Mouse (Mus musculus) monocyte, adult 2 months (primary cell): ENCODE data around the gene Gm8082.
"Not testable (repeated sequence)": the region's sequence is repeated elsewhere in the genome, so short reads cannot be mapped to it uniquely, and the experiment has no call there.

Experiments
- DNase-seq, 2 experiments: peaks; one replicate each; pipeline ENCODE4 v3.0.0; 2022; ENCODE audit warnings: low spot score in 2 of 2, low read depth in 1 of 2

The Gm8082 gene

GRCm38 (mm10) chr14:42993524-42993923 is at the start of gene Gm8082:
TSS of gene Gm8082 (minus strand) at chr14:42993624.
- not testable (repeated sequence) for DNase-seq

- not testable (repeated sequence) for DNase-seq
These were observed 22.1 kb upstream of the Gm8082 start, which contains the start of gene Gm10376 for GRCm38 (mm10) chr14:43015528-43015927. TSS of gene Gm10376 (minus strand) at chr14:43015628.
